Mouse (Mus musculus) liver, adult 2 months (tissue): Measurements from ENCODE around the gene 5730455P16Rik.

Experiments
- CTCF ChIP-seq: fragments of 200-500 bp; IDR thresholded peaks from 2 replicates; pipeline ENCODE4 v1.5.1; 2011; ENCODE audit warnings: low read depth, low read length, control low read depth
- POLR2A ChIP-seq: fragments of 200-500 bp; IDR thresholded peaks from 2 replicates; pipeline ENCODE4 v1.6.1; 2011; ENCODE audit warnings: low read length, control low read depth; ENCODE audit not compliant: insufficient read depth; ENCODE audit errors: extremely low read depth

DNA sequence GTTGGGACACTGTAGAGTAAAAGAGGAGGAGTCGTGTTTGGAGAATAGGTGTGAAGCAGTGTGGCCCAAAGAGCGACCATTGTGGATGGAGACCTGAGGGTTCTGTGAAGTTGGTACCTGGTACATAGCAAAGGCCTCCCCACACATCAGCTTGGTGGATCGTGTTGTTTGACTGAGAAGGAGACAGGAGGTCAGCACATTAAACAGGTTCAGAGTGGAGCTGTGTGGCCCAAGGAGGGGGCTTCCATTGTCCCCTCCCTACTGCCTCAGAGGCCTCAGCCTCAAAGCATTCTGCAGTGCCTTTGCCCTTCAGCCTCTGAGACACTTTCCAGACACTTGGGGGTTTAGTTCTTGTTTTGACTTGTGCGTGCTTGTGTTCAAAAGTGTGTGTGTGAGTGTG lies 63.9 kb downstream of the 5730455P16Rik start:
- TF ChIP-seq CTCF = no peak
- TF ChIP-seq POLR2A = no peak
